Mouse (Mus musculus) neural tube, embryonic 11.5 days (tissue): ENCODE data around the gene Med19. TPM values are rescaled to one million over a fixed set of nuclear protein-coding genes. Genes with fewer than 3 reads are reported as not detected.

ENCODE experiments used
- ATAC-seq: fragments of 200-750 bp; cut with Nextera tagmentation; 2 replicates; pipeline ENCODE4 v1.8.0; 2017; ENCODE audit warnings: moderate number of reproducible peaks, mild to moderate bottlenecking, moderate TSS enrichment, moderate library complexity; ENCODE audit not compliant: insufficient read depth, low FRiP score, low TSS enrichment
- DNase-seq: peaks from one replicate; pipeline ENCODE4 v3.0.0-alpha.2; 2015; ENCODE audit warnings: low spot score
- H3K27ac ChIP-seq: fragments of 300-500 bp; sonication (generic); 2 replicates; pipeline ENCODE4 v1.5.1; 2014; ENCODE audit warnings: low read depth, mild to moderate bottlenecking, low read length
- H3K27me3 ChIP-seq: fragments of 300-500 bp; sonication (generic); 2 replicates; pipeline ENCODE4 v1.6.1; 2014; ENCODE audit warnings: mild to moderate bottlenecking, low read length, mixed read lengths; ENCODE audit not compliant: control insufficient read depth, insufficient read depth
- H3K36me3 ChIP-seq: fragments of 300-500 bp; sonication (generic); 2 replicates; pipeline ENCODE4 v1.6.1; 2014; ENCODE audit warnings: mild to moderate bottlenecking, low read length, moderate library complexity, mixed read lengths; ENCODE audit not compliant: control insufficient read depth, insufficient read depth
- H3K4me1 ChIP-seq: fragments of 300-500 bp; sonication (generic); 2 replicates; pipeline ENCODE4 v1.6.1; 2014; ENCODE audit warnings: low read length, mixed read lengths; ENCODE audit not compliant: control insufficient read depth, insufficient read depth
- H3K4me2 ChIP-seq: fragments of 300-500 bp; sonication (generic); 2 replicates; pipeline ENCODE4 v1.6.1; 2014; ENCODE audit warnings: low read depth, mild to moderate bottlenecking, moderate library complexity
- H3K4me3 ChIP-seq: fragments of 300-500 bp; sonication (generic); 2 replicates; pipeline ENCODE4 v1.5.1; 2014; ENCODE audit warnings: low read depth, low read length
- H3K9ac ChIP-seq: fragments of 300-500 bp; sonication (generic); 2 replicates; pipeline ENCODE4 v1.6.1; 2014; ENCODE audit warnings: mild to moderate bottlenecking, low read length
- H3K9me3 ChIP-seq: fragments of 300-500 bp; sonication (generic); 2 replicates; pipeline ENCODE4 v1.6.1; 2016; ENCODE audit warnings: low read length; ENCODE audit not compliant: control insufficient read depth
- WGBS: fragments of 180-500 bp; shearing (Covaris S2); extraction: QIAGEN DNeasy Blood & Tissue Kit; methylation state at CpG from one replicate; pipeline ENCODE4 v1.1.7; 2014; 5-methylcytosine and 5-hydroxymethylcytosine counted together
- polyA plus RNA-seq: library from polyadenylated mRNA; unstranded; fragments of >200 nt; fragmentation: Nextera tagmentation; extraction: Ambion mirVana; gene quantifications from 2 replicates; pipeline ENCODE4 v1.2.1, GENCODE M21; 2014

The Med19 gene
- polyA plus RNA-seq, 1 experiment from 2014 or later = 59.4 TPM

- H3K9me3 ChIP-seq = no peaks in the 10 kb centered on the region
- no peaks in the 10 kb centered on the region for H3K27me3 ChIP-seq
- peak within 1 kb of the TSS; percentile 74 for H3K4me2 ChIP-seq
- peaks cover 31% of the 10 kb centered on the region for H3K4me1 ChIP-seq
- peak within 1 kb of the TSS; percentile 35 for H3K27ac ChIP-seq
- peak within 1 kb of the TSS; percentile 80 for H3K9ac ChIP-seq
- DNase-seq (peak; percentile 68), ATAC-seq (peak; percentile 52)
- 7% methylated on average over 8 of the region's 8 CpGs for WGBS
- H3K36me3 ChIP-seq = no peaks in the 10 kb centered on the region
- peak within 1 kb of the TSS; percentile 47 for H3K4me3 ChIP-seq
These were observed 55.5 kb downstream of the Med19 start, which contains the start of gene Ypel4 for GRCm38 (mm10) chr2:84733579-84734300. Gene Ypel4, plus strand, starts transcription at chr2:84734058.

DNA sequence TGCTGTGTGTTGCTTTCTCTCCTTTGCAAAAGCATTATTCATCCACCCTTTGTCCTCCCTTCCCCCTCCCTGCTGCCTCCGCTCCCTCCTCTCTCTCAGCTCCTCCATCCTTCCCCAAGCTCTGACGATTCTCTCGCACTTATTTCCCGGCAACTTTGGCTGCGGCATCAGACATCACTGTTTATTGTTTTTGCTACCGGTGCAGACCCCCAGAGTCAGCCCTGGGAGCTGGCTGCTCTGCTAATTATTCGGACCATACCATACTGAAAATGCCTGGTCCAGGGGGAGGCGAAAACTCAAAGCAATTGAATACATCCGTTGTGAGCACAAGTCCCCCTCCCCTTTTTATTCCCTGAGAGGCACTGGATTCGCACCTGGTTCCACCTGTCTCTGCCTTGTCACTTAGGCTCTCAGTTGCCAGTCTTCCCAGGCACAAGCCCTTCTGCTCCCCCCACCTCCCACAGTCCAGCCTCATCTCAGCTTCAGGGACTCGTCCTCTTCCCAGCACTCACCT, 56.2 kb downstream of the Med19 start:
- H3K9me3 ChIP-seq = no peaks in the 10 kb centered on the region
- H3K36me3 ChIP-seq = no peaks in the 10 kb centered on the region
- WGBS = 0% methylated on average over 11 of the region's 11 CpGs
- H3K4me1 ChIP-seq = peaks cover 35% of the 10 kb centered on the region
- peak overlapping the region; percentile 35; the same call in 1 of the 2 replicates for H3K27ac ChIP-seq
- peak overlapping the region; percentile 80 for H3K9ac ChIP-seq
- peak overlapping the region; percentile 74 for H3K4me2 ChIP-seq
- peak; percentile 66 for DNase-seq
- ATAC-seq = peak; percentile 32
- no peaks in the 10 kb centered on the region for H3K27me3 ChIP-seq
- H3K4me3 ChIP-seq = peak overlapping the region; percentile 47

DNA sequence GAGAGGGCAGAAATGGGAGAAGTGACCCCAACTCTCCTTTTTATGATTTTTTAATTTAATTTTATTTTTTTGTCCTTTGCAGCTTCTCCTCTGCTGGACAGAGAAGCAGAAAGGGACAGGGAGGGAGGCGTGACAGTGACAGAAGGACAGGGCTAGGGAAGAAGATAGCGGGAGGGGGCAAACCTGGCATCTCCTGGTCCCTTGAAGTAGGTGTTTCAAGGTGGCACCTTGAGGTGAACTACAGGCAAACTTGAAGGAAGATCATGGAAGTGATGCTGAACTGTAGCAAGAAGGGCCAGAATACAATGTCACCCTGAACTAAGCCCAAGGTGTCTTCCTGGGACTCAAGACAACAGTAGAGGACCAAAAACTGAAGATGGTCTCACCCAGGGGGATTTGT, 56.7 kb downstream of the Med19 start:
- Histone ChIP-seq H3K9ac (peak overlapping the region; percentile 80), H3K36me3 (no peaks in the 10 kb centered on the region), H3K27ac (peak overlapping the region; percentile 31; the same call in 1 of the 2 replicates), H3K4me1 (peaks cover 39% of the 10 kb centered on the region), H3K9me3 (no peaks in the 10 kb centered on the region), H3K4me2 (peak overlapping the region; percentile 74), H3K4me3 (peak overlapping the region; percentile 47), H3K27me3 (no peaks in the 10 kb centered on the region)
- ATAC-seq = no peak
- 0% methylated on average over 2 of the region's 2 CpGs for WGBS
- DNase-seq = no peak

GRCm38 (mm10) chr2:84735346-84735920, 57.2 kb downstream of the Med19 start:
- Histone ChIP-seq H3K36me3 (0 out of 2 replicates have a peak, but pooled peaks cover under 1% of the 10 kb centered on the region), H3K27me3 (no peaks in the 10 kb centered on the region), H3K27ac (peak overlapping the region; percentile 31; the same call in 1 of the 2 replicates), H3K9me3 (no peaks in the 10 kb centered on the region), H3K4me2 (peak overlapping the region; percentile 74), H3K9ac (peak overlapping the region; percentile 80), H3K4me3 (peak overlapping the region; percentile 47), H3K4me1 (peaks cover 43% of the 10 kb centered on the region)
- no peak for ATAC-seq
- WGBS = 24% methylated on average over 7 of the region's 7 CpGs
- DNase-seq = peak; percentile 21

DNA sequence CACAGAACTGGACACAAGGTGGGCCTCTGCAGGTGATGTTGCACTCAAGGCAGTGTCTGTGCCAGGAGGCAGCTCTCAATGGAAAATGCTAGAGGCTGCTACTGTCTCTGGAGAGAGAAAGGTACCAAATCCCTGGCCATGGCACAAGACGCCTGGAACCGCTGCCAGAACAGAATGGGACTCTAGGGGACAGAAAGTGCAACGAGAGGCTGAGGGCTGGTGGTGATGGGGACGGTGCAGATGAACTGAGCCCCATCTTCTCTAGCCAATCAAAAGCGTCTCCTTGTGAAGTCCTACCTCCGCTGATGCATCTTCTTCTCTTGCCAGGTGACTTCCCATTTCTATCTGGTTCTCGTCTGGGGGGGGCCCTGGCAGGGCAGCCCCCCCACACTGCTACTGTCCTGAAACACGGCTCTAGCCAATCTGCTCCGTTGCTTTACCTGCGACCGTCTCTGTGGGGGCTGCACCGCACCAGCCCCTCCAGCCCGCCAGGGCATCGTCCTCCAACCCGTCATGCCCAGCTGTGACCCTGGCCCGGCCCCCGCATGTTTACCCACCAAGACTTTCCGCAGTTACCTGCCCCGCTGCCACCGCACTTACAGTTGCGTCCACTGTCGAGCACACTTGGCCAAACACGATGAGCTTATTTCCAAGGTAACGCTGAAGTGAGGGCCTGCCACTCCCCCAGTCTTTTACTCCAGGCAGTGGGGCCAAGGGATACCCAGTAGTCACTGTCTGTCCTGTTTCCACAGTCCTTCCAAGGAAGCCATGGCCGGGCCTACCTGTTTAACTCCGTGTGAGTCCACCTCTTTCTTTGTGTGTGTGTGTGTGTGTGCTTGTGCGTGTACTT, 58.3 kb downstream of the Med19 start:
- Histone ChIP-seq H3K36me3 (0 out of 2 replicates have a peak, but pooled peaks cover 3% of the 10 kb centered on the region), H3K9me3 (no peaks in the 10 kb centered on the region), H3K27ac (no peak overlapping the region), H3K4me1 (peaks cover 54% of the 10 kb centered on the region), H3K4me2 (peak overlapping the region; percentile 74), H3K4me3 (0 out of 2 replicates have a peak overlapping the region, but pooled peaks have one; percentile 9), H3K27me3 (no peaks in the 10 kb centered on the region), H3K9ac (0 out of 2 replicates have a peak overlapping the region, but pooled peaks have one; percentile 30)
- DNase-seq (peak; percentile 37), ATAC-seq (no peak)
- WGBS = 7% methylated on average over 27 of the region's 27 CpGs

DNA sequence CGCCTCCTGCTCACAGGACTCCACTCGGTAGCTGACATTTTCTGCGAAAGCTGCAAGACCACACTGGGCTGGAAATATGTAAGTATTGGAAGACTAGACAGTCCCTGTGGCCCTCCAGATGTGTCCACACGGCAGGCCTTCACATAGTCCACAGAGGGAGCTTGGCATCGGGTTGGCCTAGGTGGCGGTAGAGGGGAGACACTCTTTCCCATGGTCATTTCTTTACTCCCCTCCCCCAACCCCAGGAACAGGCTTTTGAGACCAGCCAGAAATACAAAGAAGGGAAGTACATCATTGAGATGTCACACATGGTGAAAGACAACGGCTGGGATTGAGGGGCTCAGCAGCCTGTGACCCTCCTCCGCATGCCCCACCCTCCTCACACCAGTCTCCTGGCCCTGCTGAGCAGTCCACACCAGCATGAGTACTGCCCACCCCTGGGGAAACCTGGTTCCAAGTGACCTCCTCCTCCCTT, 59.3 kb downstream of the Med19 start:
- DNase-seq (peak; percentile 63), ATAC-seq (peak; percentile 20; the same call in 1 of the 2 replicates)
- Histone ChIP-seq H3K9me3 (no peaks in the 10 kb centered on the region), H3K9ac (peak overlapping the region; percentile 36), H3K4me3 (peak overlapping the region; percentile 1; the same call in 1 of the 2 replicates), H3K27me3 (no peaks in the 10 kb centered on the region), H3K4me1 (peaks cover 59% of the 10 kb centered on the region), H3K4me2 (peak overlapping the region; percentile 31), H3K36me3 (0 out of 2 replicates have a peak, but pooled peaks cover 3% of the 10 kb centered on the region), H3K27ac (peak overlapping the region; percentile 60)
- 9% methylated on average over 8 of the region's 8 CpGs for WGBS
